Mouse (Mus musculus) adrenal gland, postnatal 14 days (tissue): ENCODE data around the gene Syce1. TPM values are rescaled to one million over a fixed set of nuclear protein-coding genes. Genes with fewer than 3 reads are reported as not detected.
"Not testable (repeated sequence)": the region's sequence is repeated elsewhere in the genome, so short reads cannot be mapped to it uniquely, and the experiment has no call there.

Experiments
- DNase-seq: peaks from one replicate; pipeline ENCODE4 v3.0.0; 2021; ENCODE audit warnings: mixed read lengths
- total RNA-seq: library from RNA; stranded (reverse); gene quantifications from 2 replicates; pipeline ENCODE4 v1.2.3, GENCODE M21; 2021

The Syce1 gene
- total RNA-seq, 1 experiment from 2014 or later, result not detected

GRCm38 (mm10) chr7:140765888-140766739, 21.5 kb downstream of the Syce1 start:
- DNase-seq, result no peak

GRCm38 (mm10) chr7:140765391-140765790, 22.3 kb downstream of the Syce1 start:
- DNase-seq, result not testable (repeated sequence)

DNA sequence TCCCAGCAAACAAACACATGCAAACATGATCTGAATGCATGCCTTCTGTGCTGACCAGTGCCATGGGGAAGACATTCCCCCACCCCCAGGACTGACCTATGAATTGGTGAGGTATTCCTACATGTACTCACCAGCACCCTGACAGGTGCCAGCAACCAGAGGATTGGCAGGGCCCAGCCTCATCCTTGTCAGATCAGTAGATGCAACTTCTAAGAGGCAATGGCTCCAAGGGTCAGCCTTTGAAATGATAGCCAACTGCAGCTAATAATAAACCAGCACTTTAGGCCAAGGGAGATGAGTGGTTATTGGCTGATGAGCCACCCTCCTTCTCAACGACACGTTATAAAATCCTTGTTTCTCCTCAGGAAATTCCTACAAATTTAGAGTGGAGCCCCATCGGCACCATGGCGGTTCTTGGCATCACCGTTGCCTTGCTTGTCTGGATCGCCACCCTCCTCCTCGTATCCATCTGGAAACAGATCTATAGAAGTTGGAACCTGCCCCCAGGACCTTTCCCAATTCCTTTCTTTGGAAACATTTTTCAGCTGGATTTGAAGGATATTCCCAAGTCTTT, 24.1 kb downstream of the Syce1 start, which contains the start of gene Cyp2e1:
TSS of gene Cyp2e1 (plus strand) at position 293 of the 574 bp plus-strand sequence.
- DNase-seq, result no peak

GRCm38 (mm10) chr7:140760647-140761046, 27.0 kb downstream of the Syce1 start:
- no peak for DNase-seq

DNA sequence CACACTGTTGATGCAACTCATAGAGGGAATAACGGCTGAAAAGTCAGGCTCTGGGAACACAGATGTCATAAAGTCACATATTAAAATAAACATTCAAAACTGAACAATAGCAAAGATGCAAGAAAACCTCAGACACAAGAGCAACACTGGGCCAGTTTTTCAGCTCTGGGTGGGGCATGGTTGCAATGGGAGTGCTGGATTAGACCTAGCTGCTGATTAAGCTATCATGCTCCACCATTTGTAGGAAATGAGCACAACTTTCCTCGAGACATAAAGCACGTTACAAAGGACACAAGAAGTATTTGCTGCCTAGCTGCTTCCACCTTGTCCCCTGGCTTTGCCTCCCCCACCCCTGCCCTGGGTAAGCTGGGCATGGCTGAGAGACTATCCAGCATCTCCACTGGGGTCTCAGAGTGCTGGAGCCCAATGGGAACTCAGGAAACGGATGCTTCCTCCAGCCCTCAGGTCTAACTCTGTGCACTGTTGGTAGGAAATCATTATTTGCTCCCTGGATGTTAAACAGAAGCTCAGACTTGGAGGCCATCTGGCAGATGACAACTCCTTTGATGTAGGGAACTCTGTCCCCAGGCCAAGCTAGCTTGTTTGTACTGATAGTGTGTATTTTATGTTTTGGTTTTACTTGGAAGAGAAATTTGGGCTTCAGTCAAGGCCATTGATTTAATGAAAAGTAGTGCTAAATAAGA, 31.3 kb downstream of the Syce1 start:
- peak; percentile 13 for DNase-seq

GRCm38 (mm10) chr7:140754556-140754955, 33.1 kb downstream of the Syce1 start:
- no peak for DNase-seq

GRCm38 (mm10) chr7:140748827-140749160, 38.9 kb downstream of the Syce1 start:
- DNase-seq, result no peak

DNA sequence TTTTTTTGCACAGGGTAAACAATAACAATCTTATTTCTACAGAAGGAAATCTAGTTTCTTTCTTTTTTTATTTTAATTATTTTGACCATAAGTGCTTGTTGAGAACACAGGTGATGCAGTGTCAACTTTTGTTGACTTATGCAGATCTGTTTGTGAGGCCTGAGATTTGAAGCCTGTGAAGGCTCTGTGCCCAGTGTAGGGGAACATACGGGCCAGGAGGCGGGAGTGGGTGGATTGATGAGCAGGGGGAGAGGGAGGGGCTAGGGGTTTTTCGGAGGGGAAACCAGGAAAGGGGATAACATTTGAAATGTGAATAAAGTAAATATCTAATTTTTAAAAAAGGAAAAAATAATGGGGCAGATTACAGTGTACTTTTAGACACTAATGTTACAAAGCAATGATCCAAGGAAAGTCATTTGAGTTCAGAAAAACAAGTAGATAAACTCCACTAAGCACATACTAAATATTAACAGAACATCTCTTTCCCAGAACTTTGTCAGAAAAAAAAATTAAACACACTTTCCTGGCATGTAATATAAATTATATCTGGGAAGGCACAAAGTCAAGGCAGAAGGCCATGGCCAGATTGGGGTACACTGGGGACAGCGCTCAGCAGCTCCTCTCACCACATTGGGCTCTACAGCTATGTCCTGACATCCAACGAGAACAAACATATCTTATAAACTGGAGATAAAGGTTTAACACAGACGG, 39.4 kb downstream of the Syce1 start:
- no peak for DNase-seq

- DNase-seq, result no peak
These were observed 40.2 kb downstream of the Syce1 start for GRCm38 (mm10) chr7:140747402-140747801.

DNA sequence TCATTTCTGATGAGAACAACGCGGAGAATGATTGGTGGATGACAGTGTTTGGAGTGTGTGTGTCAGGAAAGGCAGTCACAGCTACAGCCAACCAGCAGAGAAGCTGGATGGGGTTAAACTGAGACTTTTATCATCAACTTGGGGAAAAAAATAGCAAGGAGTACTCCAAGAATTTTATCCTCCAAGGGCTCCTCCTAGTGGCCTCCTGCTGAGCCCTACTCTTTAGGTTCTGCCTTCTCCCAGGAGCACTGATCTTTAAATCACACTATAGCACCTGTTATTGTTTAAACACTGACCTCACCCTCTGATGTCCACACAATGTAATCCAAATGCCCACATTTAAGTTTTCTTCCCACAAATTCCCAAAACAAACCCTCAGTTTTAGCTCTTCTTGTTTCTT, 54.5 kb downstream of the Syce1 start:
- no peak for DNase-seq

Other genes with a start within 250 kb of the Syce1 start
- gene Olfr538, start 220.0 kb downstream of the Syce1 start, total RNA-seq, result not detected in 2 replicates
- gene Olfr46, start 186.6 kb downstream of the Syce1 start, total RNA-seq, result not detected in 2 replicates
- gene Olfr61, start 158.9 kb downstream of the Syce1 start, total RNA-seq, result not detected in 2 replicates
- not detected in 2 replicates for gene Olfr53, start 141.4 kb downstream of the Syce1 start, total RNA-seq
- gene Olfr539, start 127.9 kb downstream of the Syce1 start, total RNA-seq, result not detected in 2 replicates
- gene Olfr45, start 105.9 kb downstream of the Syce1 start, total RNA-seq, result not detected in 2 replicates
- gene Olfr541, start 90.6 kb downstream of the Syce1 start, total RNA-seq, result not detected in 2 replicates
- gene Cyp2e1, start 24.1 kb downstream of the Syce1 start, total RNA-seq, result 83.0 and 573 TPM in 2 replicates
- gene Zfp941, start 34.3 kb upstream of the Syce1 start, total RNA-seq, result 1.9 and 2.6 TPM in 2 replicates
- gene Urah, start 47.2 kb upstream of the Syce1 start, total RNA-seq, result 1.4 and 31.0 TPM in 2 replicates
- gene Scgb1c1, start 57.7 kb upstream of the Syce1 start, total RNA-seq, result not detected in 2 replicates
- not detected in 2 replicates for gene Odf3, start 60.0 kb upstream of the Syce1 start, total RNA-seq
- 0.89 TPM in 1 of 2 replicates, not detected in the other for gene Gm45785, start 68.5 kb upstream of the Syce1 start, total RNA-seq
- 44.8 and 61.1 TPM in 2 replicates for gene Ric8a, start 69.1 kb upstream of the Syce1 start, total RNA-seq
- gene Bet1l, start 69.7 kb upstream of the Syce1 start, total RNA-seq, result 27.4 and 32.1 TPM in 2 replicates
- 114 TPM in 2 replicates for gene Psmd13, start 94.1 kb upstream of the Syce1 start, total RNA-seq
- 63.5 and 64.7 TPM in 2 replicates for gene Sirt3, start 94.5 kb upstream of the Syce1 start, total RNA-seq
- 3,010 and 3,145 TPM in 2 replicates for gene Cox8b, start 112.6 kb upstream of the Syce1 start, total RNA-seq
- gene Nlrp6, start 133.1 kb upstream of the Syce1 start, total RNA-seq, result 1.5 and 6.6 TPM in 2 replicates
- 26.9 and 28.9 TPM in 2 replicates for gene Pgghg, start 153.5 kb upstream of the Syce1 start, total RNA-seq
- 0.63 and 1.4 TPM in 2 replicates for gene Ifitm5, start 162.4 kb upstream of the Syce1 start, total RNA-seq
- 1.1 TPM in 1 of 2 replicates, not detected in the other for gene Gm45717, start 168.1 kb upstream of the Syce1 start, total RNA-seq
- 458 and 515 TPM in 2 replicates for gene Ifitm2, start 168.1 kb upstream of the Syce1 start, total RNA-seq
- 7.3 and 13.5 TPM in 2 replicates for gene Ifitm1, start 179.4 kb upstream of the Syce1 start, total RNA-seq
- gene Ifitm3, start 222.9 kb upstream of the Syce1 start, total RNA-seq, result 124 and 169 TPM in 2 replicates
- gene Ifitm6, start 230.1 kb upstream of the Syce1 start, total RNA-seq, result 0.89 and 1.4 TPM in 2 replicates
- not detected in 2 replicates for gene Gm17387, start 241.3 kb upstream of the Syce1 start, total RNA-seq